Mouse (Mus musculus) hindbrain, postnatal 0 days (tissue): Measurements from ENCODE around the gene Rbm44. TPM values are rescaled to one million over a fixed set of nuclear protein-coding genes. Genes with fewer than 3 reads are reported as not detected.

Source experiments
- ATAC-seq: fragments of 200-750 bp; cut with Nextera tagmentation; 2 replicates; pipeline ENCODE4 v1.8.0; 2017; ENCODE audit warnings: mild to moderate bottlenecking, moderate TSS enrichment, moderate library complexity
- DNase-seq: peaks from one replicate; pipeline ENCODE4 v3.0.0-alpha.2; 2015; ENCODE audit warnings: low spot score
- H3K27ac ChIP-seq: fragments of 300-500 bp; sonication (generic); 2 replicates; pipeline ENCODE4 v1.5.1; 2014; ENCODE audit warnings: mild to moderate bottlenecking
- H3K27me3 ChIP-seq: fragments of 300-500 bp; sonication (generic); 2 replicates; pipeline ENCODE4 v1.6.1; 2014; ENCODE audit warnings: low read length, mixed read lengths; ENCODE audit not compliant: insufficient read depth
- H3K36me3 ChIP-seq: fragments of 300-500 bp; sonication (generic); 2 replicates; pipeline ENCODE4 v1.6.1; 2014; ENCODE audit warnings: low read length, mixed read lengths; ENCODE audit not compliant: insufficient read depth
- H3K4me1 ChIP-seq: fragments of 300-500 bp; sonication (generic); 2 replicates; pipeline ENCODE4 v1.6.1; 2014; ENCODE audit warnings: antibody characterized with exemption, low read length, mixed read lengths; ENCODE audit not compliant: insufficient read depth
- H3K4me2 ChIP-seq: fragments of 300-500 bp; sonication (generic); 2 replicates; pipeline ENCODE4 v1.6.1; 2014; ENCODE audit warnings: low read depth, mild to moderate bottlenecking, low read length, moderate library complexity, mixed read lengths
- H3K4me3 ChIP-seq: fragments of 300-500 bp; sonication (generic); 2 replicates; pipeline ENCODE4 v1.5.1; 2014; ENCODE audit warnings: low read length
- H3K9ac ChIP-seq: fragments of 300-500 bp; sonication (generic); replicated peaks from 2 replicates; pipeline ENCODE4 v1.6.1; 2014; ENCODE audit warnings: mild to moderate bottlenecking, low read length, moderate library complexity, mixed read lengths
- H3K9me3 ChIP-seq: fragments of 300-500 bp; sonication (generic); 2 replicates; pipeline ENCODE4 v1.6.1; 2016; ENCODE audit warnings: low read length, mixed read lengths
- CTCF ChIP-seq: IDR thresholded peaks from 2 replicates; pipeline ENCODE4 v1.5.1; 2016; ENCODE audit warnings: antibody characterized with exemption, control low read depth, low read depth
- WGBS: fragments of 180-500 bp; shearing (Covaris S2); extraction: QIAGEN DNeasy Blood & Tissue Kit; methylation state at CpG from one replicate; pipeline ENCODE4 v1.1.7; 2014; 5-methylcytosine and 5-hydroxymethylcytosine counted together
- polyA plus RNA-seq: library from polyadenylated mRNA; unstranded; fragments of >200 nt; fragmentation: Nextera tagmentation; extraction: Ambion mirVana; gene quantifications from 2 replicates; pipeline ENCODE4 v1.2.1, GENCODE M21; 2015
- total RNA-seq: library from RNA; depleted of rRNA; stranded (reverse); fragments of >200 nt; gene quantifications from 2 replicates; pipeline ENCODE4 v1.2.3, GENCODE M21; 2014

Gene Rbm44
- total and polyA plus RNA-seq, 2 experiments from 2014 or later, result 0.11 TPM; not detected in 1

- no peaks in the 10 kb centered on the region for H3K36me3 ChIP-seq
- H3K9ac ChIP-seq, result no peak overlapping the region
- no peaks in the 10 kb centered on the region for H3K9me3 ChIP-seq
- H3K4me2 ChIP-seq, result no peak overlapping the region
- WGBS, result 80% methylated on average over 6 of the region's 6 CpGs
- DNase-seq (no peak), ATAC-seq (no peak)
- H3K4me3 ChIP-seq, result no peak overlapping the region
- H3K27me3 ChIP-seq, result no peaks in the 10 kb centered on the region
- H3K27ac ChIP-seq, result no peak overlapping the region
- peaks cover 19% of the 10 kb centered on the region; the same call in 1 of the 2 replicates for H3K4me1 ChIP-seq
- TF ChIP-seq CTCF, result no peak
Measured at GRCm38 (mm10) chr1:91205651-91206050, 60.8 kb downstream of the Rbm44 start.

GRCm38 (mm10) chr1:91206336-91206735 lies 61.4 kb downstream of the Rbm44 start:
- Histone ChIP-seq H3K27me3 (no peaks in the 10 kb centered on the region), H3K36me3 (no peaks in the 10 kb centered on the region), H3K4me3 (no peak overlapping the region), H3K4me1 (peaks cover 24% of the 10 kb centered on the region), H3K27ac (no peak overlapping the region), H3K4me2 (no peak overlapping the region), H3K9ac (no peak overlapping the region), H3K9me3 (no peaks in the 10 kb centered on the region)
- peak; percentile 33 for DNase-seq
- TF ChIP-seq CTCF, result no peak
- no peak for ATAC-seq
- 65% methylated on average over 8 of the region's 8 CpGs for WGBS

- H3K27me3 ChIP-seq, result no peaks in the 10 kb centered on the region
- H3K36me3 ChIP-seq, result no peaks in the 10 kb centered on the region
- peaks cover 28% of the 10 kb centered on the region for H3K4me1 ChIP-seq
- TF ChIP-seq CTCF, result no peak
- WGBS, result 43% methylated on average over 5 of the region's 5 CpGs
- no peak overlapping the region for H3K27ac ChIP-seq
- no peak for DNase-seq
- no peak for ATAC-seq
- no peak overlapping the region for H3K4me2 ChIP-seq
- H3K9ac ChIP-seq, result no peak overlapping the region
- no peaks in the 10 kb centered on the region for H3K9me3 ChIP-seq
- no peak overlapping the region for H3K4me3 ChIP-seq
Measured at GRCm38 (mm10) chr1:91206873-91207272, 62.0 kb downstream of the Rbm44 start.

GRCm38 (mm10) chr1:91207334-91208074 lies 62.6 kb downstream of the Rbm44 start:
- Histone ChIP-seq H3K9me3 (no peaks in the 10 kb centered on the region), H3K27ac (peak overlapping the region; percentile 92; the same call in 1 of the 2 replicates), H3K36me3 (no peaks in the 10 kb centered on the region), H3K27me3 (no peaks in the 10 kb centered on the region), H3K4me3 (no peak overlapping the region), H3K4me1 (peaks cover 28% of the 10 kb centered on the region), H3K9ac (no peak overlapping the region), H3K4me2 (no peak overlapping the region)
- 57% methylated on average over 3 of the region's 3 CpGs for WGBS
- no peak for TF ChIP-seq CTCF
- ATAC-seq (no peak), DNase-seq (no peak)

- peak; percentile 82 for DNase-seq
- 45% methylated on average over 6 of the region's 6 CpGs for WGBS
- Histone ChIP-seq H3K4me3 (no peak overlapping the region), H3K4me2 (no peak overlapping the region), H3K27ac (peak overlapping the region; percentile 92), H3K9ac (peak overlapping the region; percentile 38), H3K4me1 (peaks cover 28% of the 10 kb centered on the region), H3K9me3 (no peaks in the 10 kb centered on the region), H3K36me3 (no peaks in the 10 kb centered on the region), H3K27me3 (no peaks in the 10 kb centered on the region)
- no peak for TF ChIP-seq CTCF
- peak; percentile 89 for ATAC-seq
Measured at GRCm38 (mm10) chr1:91209343-91209742, 64.5 kb downstream of the Rbm44 start.

- Histone ChIP-seq H3K4me3 (no peak overlapping the region), H3K9me3 (no peaks in the 10 kb centered on the region), H3K36me3 (no peaks in the 10 kb centered on the region), H3K4me2 (no peak overlapping the region), H3K9ac (peak overlapping the region; percentile 38), H3K4me1 (peaks cover 28% of the 10 kb centered on the region), H3K27me3 (no peaks in the 10 kb centered on the region), H3K27ac (peak overlapping the region; percentile 92)
- WGBS, result 32% methylated on average over 6 of the region's 6 CpGs
- peak; percentile 92 for ATAC-seq
- peak; percentile 89 for DNase-seq
- TF ChIP-seq CTCF, result no peak
Measured at GRCm38 (mm10) chr1:91209785-91210184, 64.9 kb downstream of the Rbm44 start.

GRCm38 (mm10) chr1:91211099-91211498 lies 66.2 kb downstream of the Rbm44 start:
- H3K36me3 ChIP-seq, result no peaks in the 10 kb centered on the region
- H3K27me3 ChIP-seq, result no peaks in the 10 kb centered on the region
- DNase-seq, result peak; percentile 89
- no peak overlapping the region for H3K9ac ChIP-seq
- H3K4me1 ChIP-seq, result peaks cover 24% of the 10 kb centered on the region
- no peaks in the 10 kb centered on the region for H3K9me3 ChIP-seq
- peak; percentile 81 for TF ChIP-seq CTCF
- H3K27ac ChIP-seq, result peak overlapping the region; percentile 92
- H3K4me3 ChIP-seq, result no peak overlapping the region
- 82% methylated on average over 1 of the region's 1 CpGs for WGBS
- no peak overlapping the region for H3K4me2 ChIP-seq
- 0 out of 2 replicates have a peak, but pooled peaks have one; percentile 13 for ATAC-seq
